Mouse (Mus musculus) gastrocnemius, postnatal 10 days (tissue): ENCODE results near the gene Pitpna. TPM values are rescaled to one million over a fixed set of nuclear protein-coding genes. Genes with fewer than 3 reads are reported as not detected.
"Not testable (repeated sequence)": the region's sequence is repeated elsewhere in the genome, so short reads cannot be mapped to it uniquely, and the experiment has no call there.

Experiments
- DNase-seq: peaks from one replicate; pipeline ENCODE4 v3.0.0; 2021; ENCODE audit warnings: mixed read lengths
- long read RNA-seq, 2 experiments: library from polyadenylated mRNA; stranded (forward); transcript quantifications; one replicate each; pipeline ENCODE4 v2.0.0; 2021
- total RNA-seq, 2 experiments: library from RNA; stranded (reverse); gene quantifications; 2 replicates each; pipeline ENCODE4 v1.2.3; 2021

Gene Pitpna
- total RNA-seq, result 100 to 1,000 TPM; 148 to 160 TPM
- long read RNA-seq, experiment 1, partial matches to known transcripts, result 6 of 152 reads
- long read RNA-seq, experiment 1, other reads (novel, unspliced or antisense), result 144 of 152 reads
- long read RNA-seq, experiment 2, partial matches to known transcripts, result 8 of 232 reads
- long read RNA-seq, experiment 2, other reads (novel, unspliced or antisense), result 223 of 232 reads

DNA sequence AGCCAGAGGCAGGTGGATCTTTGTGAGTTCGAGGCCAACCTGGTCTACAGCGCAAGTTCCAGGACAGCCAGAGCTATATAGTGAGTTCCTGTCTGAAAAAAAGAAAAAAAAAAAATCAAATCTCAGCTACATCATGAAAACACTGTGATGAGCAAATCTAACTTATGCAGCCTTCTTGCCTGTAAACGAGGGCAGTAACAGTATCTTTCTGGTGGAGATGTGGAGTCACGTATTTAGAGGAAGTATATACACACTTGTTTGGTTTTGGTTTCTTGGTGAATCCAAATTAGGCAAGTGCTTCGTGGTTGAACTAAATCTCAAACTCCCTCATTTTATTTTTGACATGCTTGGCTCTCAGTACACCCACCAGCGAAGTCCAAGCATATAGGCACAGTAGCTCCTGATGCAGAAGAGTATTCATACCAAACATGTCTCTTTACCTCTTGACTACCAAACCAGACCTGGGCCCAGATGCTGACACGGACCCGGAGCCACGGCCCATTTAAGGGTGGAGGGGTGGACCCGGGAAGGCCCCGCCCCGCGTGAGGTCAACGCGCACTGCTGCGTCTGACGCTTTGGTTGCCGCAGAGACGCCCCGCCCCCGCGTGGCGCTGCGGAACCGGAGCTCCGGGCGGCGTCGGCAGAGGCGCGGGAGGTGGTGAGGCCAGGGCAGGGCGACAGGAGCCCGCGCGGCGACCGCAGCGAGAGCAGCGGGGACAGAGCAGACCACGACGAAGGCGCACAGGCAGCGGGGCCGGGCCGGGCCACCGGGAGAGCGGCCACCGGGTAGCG is at the start of gene Pitpna:
TSS of gene Pitpna (plus strand) at position 605 of the 792 bp plus-strand sequence.
- DNase-seq, result peak; percentile 97

DNA sequence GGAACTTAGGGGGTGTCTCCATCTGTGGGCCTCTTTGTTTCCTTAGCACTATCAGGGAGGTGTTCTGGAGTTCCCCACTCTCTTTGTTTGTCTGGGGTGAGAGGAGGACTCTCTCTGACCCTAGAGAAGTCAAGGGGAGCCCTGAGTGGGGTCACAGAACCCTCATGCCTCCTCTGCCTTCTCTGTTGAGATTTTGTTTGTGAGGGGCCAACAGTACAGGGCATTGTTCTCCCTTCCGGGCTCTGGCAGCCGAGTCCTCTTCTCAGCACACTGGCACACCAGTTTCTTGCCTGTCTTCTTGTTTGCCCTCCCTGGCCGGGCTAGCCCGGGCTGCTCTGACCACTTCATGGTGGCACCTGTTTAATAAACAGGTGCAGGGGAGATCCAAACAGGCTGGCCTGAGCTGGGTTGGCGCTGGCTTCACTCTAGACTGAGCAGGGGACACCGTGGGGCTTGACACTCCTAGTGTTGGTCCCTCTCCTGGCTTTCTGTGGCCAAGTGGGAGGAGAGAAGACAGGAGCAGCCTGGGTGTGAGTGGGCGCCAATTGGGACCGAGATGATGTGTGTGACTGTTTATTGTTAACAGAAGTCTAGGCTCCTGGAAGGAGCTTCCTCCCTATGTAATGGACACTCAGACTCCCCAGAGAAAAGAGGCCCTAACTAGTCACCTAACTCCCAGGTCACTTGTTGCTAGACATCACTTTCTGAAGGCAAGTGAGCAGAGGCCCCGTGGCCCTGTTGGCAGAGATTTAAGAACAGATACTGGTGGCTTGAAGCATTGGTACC is 49.5 kb upstream of the Pitpna start:
- DNase-seq, result no peak

DNA sequence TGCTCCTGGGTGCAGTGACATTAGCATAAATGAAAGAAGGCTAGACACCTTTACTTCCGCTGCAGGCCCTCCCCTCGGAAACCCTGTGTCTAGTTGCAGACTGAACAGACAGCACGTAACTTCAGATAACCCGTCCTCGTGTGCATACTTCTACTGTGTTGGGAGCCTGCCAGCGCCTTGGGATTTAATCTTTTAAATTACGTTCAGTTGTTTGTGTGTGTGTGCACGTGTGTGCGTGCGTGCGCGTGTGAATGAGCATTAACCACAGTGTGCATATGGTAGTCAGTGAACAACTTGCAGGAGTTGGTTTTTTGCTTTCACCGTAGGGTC is 49.0 kb upstream of the Pitpna start:
- no peak for DNase-seq

DNA sequence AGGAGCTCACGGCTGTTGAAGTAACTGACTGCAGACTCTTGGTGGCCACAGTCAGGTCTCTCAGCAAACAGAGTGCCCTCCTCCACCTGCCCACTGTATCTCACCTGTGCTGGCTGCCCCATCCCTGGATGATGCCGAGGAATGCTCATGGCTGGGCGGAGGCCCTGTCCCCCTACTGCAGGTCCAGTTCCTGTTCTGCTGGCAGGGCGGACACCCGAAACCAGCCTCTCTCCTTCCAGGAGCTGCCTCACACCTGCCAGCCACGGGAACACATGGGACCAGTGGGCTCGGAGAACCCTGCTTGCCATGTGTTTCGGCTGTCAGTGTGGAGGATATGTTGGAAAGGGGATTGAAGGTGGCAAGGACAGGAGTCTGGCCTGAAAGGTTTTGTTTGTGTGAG is 47.7 kb upstream of the Pitpna start:
- no peak for DNase-seq

DNA sequence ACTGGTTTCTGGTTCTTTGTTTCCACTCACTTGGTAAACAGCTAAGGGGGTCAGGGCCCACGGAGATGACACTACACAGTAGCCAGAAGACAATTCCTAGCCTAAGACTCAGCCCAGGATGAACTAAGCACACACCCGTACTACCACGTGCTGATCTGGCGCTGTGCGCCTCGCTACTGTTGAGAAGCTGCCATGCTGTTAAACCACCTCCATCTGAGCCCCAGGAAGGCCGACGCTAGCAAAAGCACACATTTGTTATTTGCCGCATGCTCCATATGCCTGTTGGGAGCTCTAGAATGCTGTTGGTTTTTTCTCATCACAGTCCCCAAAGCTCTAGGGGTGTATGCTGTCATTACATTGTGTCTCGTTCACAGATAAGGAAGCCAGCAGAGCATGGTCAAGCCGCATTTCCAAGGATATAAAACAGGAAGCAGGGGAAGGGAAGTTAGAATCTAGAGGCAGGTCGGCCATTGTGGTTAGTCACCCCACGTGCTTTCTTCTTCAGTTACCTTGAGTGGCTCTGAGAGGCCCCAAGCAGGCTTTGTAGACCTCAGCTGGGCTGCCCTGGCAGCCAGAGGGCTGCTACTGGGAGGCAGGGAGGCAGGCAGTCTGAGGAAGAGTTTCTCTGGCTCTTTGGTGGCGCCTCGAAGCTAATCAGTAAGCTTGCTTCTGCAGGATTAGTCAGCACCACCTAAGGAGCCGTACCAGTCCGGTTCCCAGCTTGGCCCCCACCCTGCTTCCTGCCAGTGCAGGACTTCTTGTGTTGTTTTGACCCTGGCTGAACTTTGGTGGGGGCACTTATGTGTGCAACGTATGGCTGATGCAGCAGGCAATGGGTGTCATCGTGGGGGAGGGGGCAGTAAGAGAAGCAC is 47.0 kb upstream of the Pitpna start:
- no peak for DNase-seq

DNA sequence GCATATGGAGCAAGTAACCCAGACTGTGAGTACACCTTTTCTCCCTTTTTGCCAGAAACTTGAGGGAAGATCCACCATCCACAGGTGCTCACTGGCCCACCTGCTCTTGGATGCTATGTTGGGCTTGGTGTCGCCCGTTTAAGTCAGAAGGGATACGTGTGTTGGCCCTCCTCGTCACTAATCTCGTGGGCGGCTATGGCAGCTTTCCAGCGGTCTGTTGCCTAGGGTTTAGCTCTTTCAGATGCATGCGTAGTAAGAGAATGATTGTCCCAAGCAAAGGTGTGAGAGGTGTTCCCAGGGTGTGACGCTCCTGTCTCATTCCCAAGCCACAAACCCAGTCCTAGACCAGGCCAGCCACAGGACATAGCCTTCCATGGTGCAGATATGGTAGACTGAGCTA is 43.2 kb upstream of the Pitpna start:
- no peak for DNase-seq

DNA sequence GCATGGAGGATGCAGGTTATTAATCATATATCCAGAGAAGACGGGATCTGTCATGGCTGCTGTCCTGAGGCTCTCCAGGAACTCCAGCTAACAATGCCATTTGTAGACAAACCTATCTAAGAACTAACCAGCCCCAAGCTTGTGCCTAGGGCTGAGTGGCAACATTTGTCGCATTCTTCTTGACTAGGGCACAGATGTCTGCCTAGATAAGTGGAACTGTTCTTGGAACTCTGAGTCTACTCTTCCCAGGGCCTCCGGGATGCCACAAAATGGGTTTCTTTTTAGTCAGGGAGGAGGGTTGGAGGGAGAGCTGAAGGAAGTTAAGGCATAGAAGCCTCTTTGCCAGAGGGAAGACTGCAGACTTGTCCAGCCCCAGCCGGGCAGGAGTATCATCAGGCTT is 41.8 kb upstream of the Pitpna start:
- no peak for DNase-seq

DNA sequence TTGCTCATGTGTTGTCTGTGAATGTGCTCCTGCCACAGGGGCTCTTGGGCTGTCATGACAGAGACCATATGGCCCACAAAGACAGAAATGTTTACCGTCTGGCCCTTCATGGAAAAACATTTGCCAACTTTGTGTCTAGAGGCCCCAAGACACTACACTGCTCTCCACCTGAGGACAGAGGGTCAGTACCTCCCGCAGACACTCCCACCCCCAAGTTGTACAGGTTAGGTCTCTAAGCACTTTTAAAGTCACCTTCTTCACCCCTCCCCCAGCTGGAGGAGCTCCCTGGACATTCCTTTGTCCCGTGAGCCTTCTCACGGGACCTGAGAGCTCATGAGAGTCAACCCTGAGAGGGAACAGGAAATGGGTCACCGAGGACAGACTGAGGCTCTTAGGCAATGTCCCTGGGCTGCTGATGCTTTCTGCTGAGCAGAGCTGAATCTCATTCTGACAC is 38.2 kb upstream of the Pitpna start:
- DNase-seq, result no peak

DNA sequence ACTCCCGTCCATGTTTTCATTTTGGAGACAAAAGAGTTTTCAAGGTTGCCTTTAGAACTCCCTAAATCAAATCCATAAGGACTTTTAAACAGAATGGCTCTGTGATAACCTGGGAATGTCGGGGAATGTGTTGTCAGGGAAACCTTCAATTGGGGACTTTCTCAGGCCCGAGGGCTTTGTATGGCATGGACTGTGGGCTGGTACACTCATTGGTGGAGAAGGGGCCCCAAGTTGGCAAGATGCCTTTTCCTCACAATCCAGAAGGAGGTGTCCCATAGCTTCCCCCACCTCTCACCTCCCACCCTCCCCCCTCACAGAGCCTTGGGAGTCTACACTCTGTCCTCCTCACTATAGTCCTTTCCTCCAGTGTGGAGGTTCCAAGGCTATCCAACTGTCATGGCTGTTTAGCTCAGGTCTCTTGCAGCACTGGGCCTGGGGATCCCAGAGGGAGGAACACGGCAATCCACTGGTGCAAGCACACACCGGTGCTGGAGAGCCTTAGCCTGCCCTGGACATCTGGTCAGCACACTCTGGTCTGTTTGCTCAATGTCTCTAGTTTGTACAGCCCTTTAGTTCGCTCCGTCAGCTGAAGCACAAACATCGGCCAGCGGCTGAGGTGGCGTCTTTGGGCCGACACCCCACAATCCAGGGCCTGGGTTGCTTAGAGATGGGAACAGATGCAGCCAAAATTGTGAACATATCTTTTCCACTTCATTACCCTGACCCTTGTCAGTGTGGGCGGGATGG is 37.5 kb upstream of the Pitpna start:
- no peak for DNase-seq

DNA sequence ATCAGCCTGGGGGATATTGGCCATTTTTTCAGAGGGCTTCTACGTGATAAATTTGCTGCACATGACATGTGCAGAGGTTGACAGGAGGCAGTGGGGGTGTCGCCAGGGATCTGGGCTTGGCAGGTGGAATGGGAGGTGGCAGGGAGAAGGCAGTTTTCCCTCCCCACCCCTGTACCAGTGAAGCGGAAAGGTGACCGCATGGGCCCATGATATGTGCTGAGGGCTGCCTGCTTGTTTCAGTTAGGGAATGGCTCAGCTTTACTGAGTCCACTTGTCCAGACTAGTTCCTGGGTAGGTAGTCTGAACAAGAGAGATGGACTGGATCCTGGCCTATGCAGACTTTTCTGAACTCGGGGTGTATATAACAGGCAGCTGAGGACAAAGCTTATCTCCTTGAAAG is 36.6 kb upstream of the Pitpna start:
- no peak for DNase-seq

DNA sequence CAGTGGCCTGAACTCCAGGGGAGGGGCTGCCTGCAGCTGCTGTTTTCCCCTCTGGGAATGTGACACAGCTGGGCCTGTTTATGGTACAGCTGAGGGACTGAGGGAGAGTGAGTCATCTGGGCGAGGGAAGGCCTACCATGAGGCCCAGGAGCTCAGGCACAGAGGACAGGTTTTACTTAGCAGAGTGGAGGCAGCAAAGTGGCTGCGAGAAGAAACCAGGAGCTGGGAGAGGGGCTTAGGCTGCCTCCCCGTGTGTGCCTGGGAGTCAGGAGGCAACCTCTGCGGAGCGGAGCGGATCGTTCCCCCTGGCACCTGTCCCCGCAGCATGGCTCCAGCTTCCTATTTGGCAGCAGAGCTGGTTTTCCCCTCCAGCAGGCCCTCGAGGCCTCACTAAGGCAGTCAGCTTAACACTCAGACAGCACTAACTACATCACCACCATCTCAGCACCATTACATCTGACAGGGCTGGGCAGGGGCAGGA is 35.9 kb upstream of the Pitpna start:
- DNase-seq, result peak; percentile 66

DNA sequence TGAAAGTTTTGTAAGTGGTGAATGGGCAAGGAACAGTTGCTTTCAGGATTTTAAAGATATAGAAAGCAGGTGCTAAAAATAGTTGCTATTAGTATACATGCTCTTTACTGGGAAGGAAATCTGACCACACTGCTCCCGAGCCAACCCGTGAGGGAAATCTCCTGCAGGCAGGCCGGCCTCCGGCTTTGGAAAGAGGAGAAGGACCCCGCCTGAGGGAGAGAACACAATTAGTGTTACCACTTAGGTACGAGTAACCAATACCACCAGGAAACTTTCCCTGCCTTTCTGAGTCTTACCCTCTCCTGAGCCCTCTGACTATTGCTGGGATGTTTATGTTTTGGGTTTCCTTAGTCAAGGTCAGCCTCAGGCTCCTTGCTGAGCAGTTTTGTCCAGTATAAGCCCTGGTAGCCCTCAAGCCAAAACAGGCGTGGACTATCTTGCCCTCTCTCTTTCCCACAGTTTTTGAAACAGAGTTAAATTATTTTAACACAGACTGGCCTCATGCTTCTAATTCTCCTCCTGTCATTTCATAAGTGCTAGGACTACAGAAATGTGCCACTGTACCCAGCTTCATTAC is 34.9 kb upstream of the Pitpna start:
- no peak for DNase-seq

DNA sequence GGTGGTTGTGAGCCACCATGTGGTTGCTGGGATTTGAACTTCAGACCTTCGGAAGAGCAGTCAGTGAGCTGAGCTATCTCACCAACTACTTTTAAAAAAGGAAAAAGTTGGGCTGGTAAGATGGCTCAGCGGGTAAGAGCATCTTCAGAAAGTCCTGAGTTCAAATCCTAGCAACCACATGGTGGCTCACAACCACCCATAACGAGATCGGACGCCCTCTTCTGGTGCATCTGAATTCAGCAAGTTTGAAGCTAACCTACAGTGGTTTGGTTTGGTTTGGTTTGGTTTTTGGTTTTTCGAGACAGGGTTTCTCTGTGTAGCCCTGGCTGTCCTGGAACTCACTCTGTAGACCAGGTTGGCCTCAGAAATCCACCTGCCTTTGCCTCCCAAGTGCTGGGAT is 31.9 kb upstream of the Pitpna start:
- DNase-seq, result not testable (repeated sequence)

DNA sequence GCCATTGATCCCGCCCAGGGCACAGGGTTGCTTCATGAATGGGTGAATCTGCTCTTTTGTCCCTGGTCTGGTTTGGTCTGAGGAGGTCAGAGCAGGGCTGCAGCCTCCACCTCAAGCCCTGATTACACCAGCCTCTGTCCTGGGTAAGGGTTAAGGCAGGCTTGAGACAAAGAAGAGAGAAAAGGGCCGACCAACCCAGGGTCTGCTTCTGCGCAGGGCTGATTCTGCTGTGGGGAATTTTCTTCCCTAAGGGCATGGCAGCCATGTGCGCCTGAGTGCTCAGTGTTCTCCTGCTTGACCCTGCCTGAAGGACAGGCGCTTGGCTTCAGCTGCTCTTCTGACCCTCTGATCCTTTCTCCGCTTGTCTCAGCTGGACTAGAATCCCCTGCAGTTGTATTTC is 30.8 kb upstream of the Pitpna start:
- DNase-seq, result no peak

DNA sequence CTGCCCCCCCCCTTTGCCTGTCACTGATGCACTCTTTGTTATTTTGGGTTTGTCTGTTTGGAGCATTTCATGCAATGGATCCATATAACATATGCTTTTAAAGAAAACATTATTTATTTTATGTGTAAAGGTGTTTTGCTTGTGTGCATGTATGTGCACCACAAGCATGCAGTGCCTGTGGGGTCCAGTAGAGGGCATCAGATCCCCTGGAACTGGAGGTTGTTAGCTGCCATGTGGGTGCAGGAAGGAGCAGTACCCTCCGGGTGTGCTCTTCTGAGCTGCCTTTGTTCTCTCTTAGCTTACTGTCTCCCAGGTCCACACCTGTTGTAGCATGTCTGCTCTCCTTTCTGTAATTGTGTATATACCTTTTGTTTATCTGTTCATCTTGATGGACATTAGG is 29.8 kb upstream of the Pitpna start:
- no peak for DNase-seq

DNA sequence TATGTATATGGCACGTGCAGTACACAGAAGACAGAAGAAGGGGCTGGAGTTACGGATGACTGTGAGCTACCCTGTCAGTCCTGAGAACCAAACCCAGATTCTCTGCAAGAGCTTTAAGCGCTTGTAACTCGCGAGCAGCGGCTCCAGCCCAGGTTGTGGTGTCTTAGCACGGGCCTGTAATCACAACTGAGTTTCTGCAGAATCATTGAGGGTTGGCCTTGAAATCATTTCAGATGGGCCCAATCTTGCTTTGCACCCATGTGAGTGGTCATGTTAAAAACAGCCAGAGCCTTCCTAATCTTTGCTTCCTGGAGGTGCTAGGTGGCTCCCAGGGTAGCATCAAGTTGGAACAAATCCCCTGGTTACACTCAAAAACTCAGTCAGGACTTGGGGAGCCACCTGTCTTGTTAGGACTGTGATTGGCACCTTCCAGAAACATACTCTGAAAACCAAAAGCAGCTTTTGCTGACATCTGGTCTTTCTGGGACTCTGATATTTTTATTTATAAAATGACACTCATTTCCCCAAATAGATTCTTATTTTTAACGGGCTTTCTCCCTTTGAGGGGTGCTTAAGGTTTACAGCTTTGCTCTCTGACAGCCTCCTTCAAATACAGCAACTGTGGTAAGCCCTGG is 27.9 kb upstream of the Pitpna start:
- no peak for DNase-seq

DNA sequence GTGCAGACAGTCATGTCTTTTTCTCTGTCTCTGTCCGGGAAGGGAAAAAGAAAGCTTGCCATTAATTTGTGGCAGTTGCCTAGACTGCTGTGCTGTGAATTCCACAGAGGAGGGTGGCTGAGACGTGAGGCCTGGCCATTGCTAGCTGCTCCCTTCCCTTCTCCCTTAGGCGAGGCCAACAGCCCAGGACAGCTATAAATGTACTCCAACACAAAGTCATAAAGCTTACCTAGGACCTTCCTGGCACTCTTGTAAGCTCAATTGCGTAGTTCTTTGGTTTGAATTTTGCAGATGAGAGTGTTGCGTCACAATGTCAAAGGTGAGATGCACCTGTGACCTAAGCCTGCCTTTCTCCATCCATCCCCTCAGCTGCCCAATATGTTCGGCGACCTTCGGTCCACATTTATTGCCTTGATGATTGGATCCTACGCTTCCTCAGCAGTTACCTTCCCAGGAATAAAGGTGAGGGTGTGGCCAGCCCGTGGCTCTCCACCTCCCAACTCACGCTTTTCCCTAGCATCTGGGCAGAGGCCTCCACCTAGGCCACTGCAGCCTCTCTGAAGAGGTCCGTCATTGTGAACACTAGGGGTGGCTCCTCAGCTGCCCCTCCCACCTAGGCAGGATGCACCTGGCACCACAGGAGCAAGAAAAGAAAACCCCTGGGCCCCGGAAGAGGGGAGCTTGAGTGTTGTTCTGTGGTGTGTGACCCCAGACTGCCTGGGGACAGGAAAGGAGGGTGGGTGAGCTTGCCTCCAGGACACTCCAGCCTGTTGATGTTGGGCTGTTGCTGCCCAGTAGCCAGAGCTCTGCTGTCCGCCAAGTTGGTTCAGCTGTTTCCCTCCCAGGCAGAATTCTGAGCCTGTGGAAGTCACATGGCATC is 27.1 kb upstream of the Pitpna start:
- no peak for DNase-seq

DNA sequence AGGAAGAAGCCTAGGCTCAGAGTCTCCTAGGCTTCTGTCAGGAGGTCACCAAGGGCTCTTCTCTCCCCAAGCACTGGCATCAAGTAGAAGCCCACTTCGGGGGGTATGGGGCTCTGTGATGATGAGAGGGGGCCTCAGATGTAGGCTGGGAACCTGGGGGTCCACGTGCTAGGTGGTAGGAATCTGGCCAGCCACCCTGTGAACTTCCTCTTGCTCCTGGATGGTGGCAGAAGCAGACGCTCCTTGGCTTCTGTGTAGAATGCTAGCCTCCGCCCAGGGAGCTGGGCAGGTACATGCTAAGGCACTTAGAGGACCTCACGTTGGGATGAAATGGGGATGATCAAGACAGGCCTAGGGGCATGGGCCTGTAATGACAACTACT is 26.5 kb upstream of the Pitpna start:
- DNase-seq, result no peak

DNA sequence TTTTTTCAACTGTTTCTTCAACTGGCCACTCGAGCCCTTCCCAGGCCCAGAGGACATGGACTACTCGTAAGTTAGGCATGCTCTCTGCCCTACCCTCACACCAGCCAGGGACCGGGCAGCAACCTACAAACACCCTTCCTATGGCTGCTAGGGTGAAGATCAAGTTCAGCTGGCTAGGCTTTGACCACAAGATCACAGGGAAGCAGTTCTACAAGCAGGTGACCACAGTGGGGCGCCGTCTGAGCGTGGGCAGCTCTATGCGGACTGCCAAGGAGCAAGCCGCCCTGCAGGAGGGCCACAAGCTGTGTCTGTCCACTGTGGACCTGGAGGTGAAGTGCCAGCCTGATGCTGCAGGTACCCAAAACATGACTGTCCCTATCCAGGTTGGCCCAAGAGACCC is 25.1 kb upstream of the Pitpna start:
- no peak for DNase-seq
